Mouse (Mus musculus): ENCODE measurements around the gene Rassf7. TPM values are rescaled to one million over a fixed set of nuclear protein-coding genes. Genes with fewer than 3 reads are reported as not detected.

Gene Rassf7
- total and polyA plus RNA-seq, 2 experiments = 21.6 to 49.1 TPM

DNA sequence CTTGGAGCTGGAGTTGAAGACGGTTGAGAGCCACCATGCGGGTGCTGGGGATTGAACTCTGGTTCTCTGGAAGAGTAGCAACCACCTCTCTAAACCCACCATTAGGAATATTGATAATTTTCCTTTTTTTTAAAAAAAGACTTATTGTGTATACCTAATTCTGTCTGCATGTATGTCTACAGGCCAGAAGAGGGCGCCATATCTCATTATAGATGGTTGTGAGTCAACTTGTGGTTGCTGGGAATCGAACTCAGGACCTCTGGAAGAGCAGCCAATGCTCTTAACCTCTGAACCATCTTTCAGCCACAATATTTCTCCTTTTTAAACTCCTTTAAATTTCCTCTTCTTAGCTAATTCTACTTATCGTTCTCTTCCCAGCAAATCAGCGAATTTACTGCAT lies 10.9 kb downstream of the Rassf7 start:
- Histone ChIP-seq H3K27ac (replicated peaks; ENCODE audit: insufficient read depth, low read depth, low read length) (no peak overlapping the region), H3K4me3 (ENCODE audit: insufficient read depth, low read depth, low read length) (no peak overlapping the region), H3K27me3 (ENCODE audit: control insufficient read depth, insufficient read depth, low read length) (no peaks in the 10 kb centered on the region), H3K9ac (ENCODE audit: low read depth, low read length) (no peak overlapping the region), H3K4me1 (ENCODE audit: control insufficient read depth, insufficient read depth, low read length) (peaks cover 13% of the 10 kb centered on the region; the same call in 1 of the 2 replicates), H3K36me3 (ENCODE audit: control insufficient read depth, insufficient read depth, low read length) (no peaks in the 10 kb centered on the region; the same call in 1 of the 2 replicates), H3K79me2 (ENCODE audit: control insufficient read depth, insufficient read depth, low read length) (peaks cover 19% of the 10 kb centered on the region)
- DNase-seq (ENCODE audit: extremely low read depth, low read depth, low spot score) = no peak
- no peak for TF ChIP-seq POLR2A (IDR thresholded peaks at IDR 0.05; ENCODE audit: extremely low read depth, insufficient read depth, low read length)
- no peak for TF ChIP-seq CTCF (IDR thresholded peaks at IDR 0.05; ENCODE audit: low read depth, low read length)
- 95% methylated on average over 6 of the region's 6 CpGs for WGBS

DNA sequence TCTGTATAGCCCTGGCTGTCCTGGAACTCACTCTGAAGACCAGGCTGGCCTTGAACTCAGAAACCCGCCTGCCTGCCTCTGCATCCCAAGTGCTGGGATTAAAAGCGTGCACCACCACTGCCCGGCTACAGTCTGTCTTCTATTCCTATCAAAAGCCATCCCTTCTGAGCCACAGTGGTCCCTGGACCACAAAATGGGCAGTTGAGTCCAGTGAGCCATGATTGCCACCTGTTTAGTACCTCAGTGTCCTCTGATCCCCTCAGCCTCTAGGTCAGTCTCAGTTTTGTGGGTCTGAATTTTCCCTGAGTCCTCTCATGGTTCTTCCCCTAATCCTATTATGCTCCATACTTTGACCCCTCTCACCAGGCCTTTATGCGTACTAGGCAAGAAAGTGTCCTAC lies 12.1 kb downstream of the Rassf7 start:
- Histone ChIP-seq H3K27me3 (ENCODE audit: control insufficient read depth, insufficient read depth, low read length) (no peaks in the 10 kb centered on the region), H3K4me1 (ENCODE audit: control insufficient read depth, insufficient read depth, low read length) (peaks cover 11% of the 10 kb centered on the region; the same call in 1 of the 2 replicates), H3K27ac (replicated peaks; ENCODE audit: insufficient read depth, low read depth, low read length) (no peak overlapping the region), H3K4me3 (ENCODE audit: insufficient read depth, low read depth, low read length) (no peak overlapping the region), H3K9ac (ENCODE audit: low read depth, low read length) (no peak overlapping the region), H3K36me3 (ENCODE audit: control insufficient read depth, insufficient read depth, low read length) (peaks cover 11% of the 10 kb centered on the region), H3K79me2 (ENCODE audit: control insufficient read depth, insufficient read depth, low read length) (peaks cover 25% of the 10 kb centered on the region)
- TF ChIP-seq POLR2A (IDR thresholded peaks at IDR 0.05; ENCODE audit: extremely low read depth, insufficient read depth, low read length) = no peak
- no peak for TF ChIP-seq CTCF (IDR thresholded peaks at IDR 0.05; ENCODE audit: low read depth, low read length)
- WGBS = 79% methylated on average over 4 of the region's 4 CpGs
- DNase-seq (ENCODE audit: extremely low read depth, low read depth, low spot score) = no peak

DNA sequence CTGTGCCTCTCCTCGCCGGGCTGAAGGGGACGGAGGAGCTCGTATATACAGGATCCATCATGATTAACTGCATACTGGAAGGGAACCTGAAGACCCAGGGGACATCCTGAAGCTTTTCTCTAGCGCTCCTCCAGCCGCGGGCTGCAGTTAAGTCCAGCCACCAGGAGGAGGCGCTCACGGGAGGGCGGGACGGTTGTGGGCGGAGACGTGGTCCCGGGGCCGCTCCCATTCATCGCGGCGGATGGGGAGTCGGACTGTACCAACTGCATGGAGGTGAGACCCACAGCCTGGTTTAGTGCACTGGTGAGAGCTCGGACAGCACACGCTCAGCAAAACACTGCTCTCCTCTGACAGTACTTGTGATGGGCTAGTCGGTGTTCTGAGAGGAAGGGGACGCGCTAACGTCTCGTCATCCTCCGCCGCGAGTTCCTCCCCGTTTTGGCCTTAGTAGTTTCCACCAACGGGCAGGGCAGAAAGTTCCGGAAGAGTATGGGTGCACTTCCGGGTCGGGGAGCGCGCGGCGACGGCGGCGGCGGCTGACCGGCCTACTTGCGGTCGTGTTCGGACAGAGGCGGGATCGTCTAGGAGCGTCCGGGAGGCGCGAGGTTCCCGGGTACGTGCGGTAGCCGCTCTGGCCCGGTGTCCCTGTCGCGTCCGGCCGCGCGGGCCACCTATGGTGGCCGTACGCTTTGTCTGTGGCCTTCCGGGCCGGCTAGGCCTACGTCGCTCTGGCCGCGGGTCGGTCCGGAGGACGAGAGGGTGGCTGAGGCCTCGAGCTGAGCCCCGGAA lies 12.8 kb downstream of the Rassf7 start, which contains the start of gene Phrf1:
Gene Phrf1, plus strand, starts transcription at position 506 of the 789 bp plus-strand sequence.
- peak within 1 kb of the TSS; percentile 77 for H3K9ac ChIP-seq (ENCODE audit: low read depth, low read length)
- H3K27me3 ChIP-seq (ENCODE audit: control insufficient read depth, insufficient read depth, low read length) = no peaks in the 10 kb centered on the region
- peaks cover 25% of the 10 kb centered on the region for H3K79me2 ChIP-seq (ENCODE audit: control insufficient read depth, insufficient read depth, low read length)
- peaks cover 18% of the 10 kb centered on the region for H3K36me3 ChIP-seq (ENCODE audit: control insufficient read depth, insufficient read depth, low read length)
- WGBS = under 1% methylated on average over 76 of the region's 76 CpGs
- peak; percentile 81 for DNase-seq (ENCODE audit: extremely low read depth, low read depth, low spot score)
- peaks cover 11% of the 10 kb centered on the region; the same call in 1 of the 2 replicates for H3K4me1 ChIP-seq (ENCODE audit: control insufficient read depth, insufficient read depth, low read length)
- H3K4me3 ChIP-seq (ENCODE audit: insufficient read depth, low read depth, low read length) = peak within 1 kb of the TSS; percentile 90
- peak within 1 kb of the TSS; percentile 76 for H3K27ac ChIP-seq (replicated peaks; ENCODE audit: insufficient read depth, low read depth, low read length)
- peak; percentile 60; the same call in 1 of the 2 replicates for TF ChIP-seq POLR2A (IDR thresholded peaks at IDR 0.05; ENCODE audit: extremely low read depth, insufficient read depth, low read length)
- peak; percentile 91 for TF ChIP-seq CTCF (IDR thresholded peaks at IDR 0.05; ENCODE audit: low read depth, low read length)

DNA sequence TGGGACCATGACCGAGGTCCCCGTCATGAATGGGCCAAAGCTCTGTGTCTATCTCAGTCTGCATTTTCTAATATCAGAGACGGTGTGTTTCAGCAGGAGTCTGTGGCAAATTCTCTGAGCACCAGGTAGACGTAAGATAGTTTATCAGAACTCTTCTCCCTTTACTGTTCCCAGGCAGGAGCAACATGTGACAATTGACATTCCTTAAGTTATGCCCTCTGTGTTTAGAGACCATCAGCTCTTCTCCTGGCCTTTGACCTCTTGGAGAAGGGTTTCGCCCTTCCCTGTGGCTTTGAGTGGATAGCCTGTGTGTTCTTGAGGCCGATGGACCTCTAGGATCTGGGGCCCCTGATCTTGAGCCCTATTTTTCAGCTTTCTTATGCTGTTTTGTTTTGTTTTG lies 14.0 kb downstream of the Rassf7 start:
- H3K27ac ChIP-seq (replicated peaks; ENCODE audit: insufficient read depth, low read depth, low read length) = no peak overlapping the region
- WGBS = 20% methylated on average over 6 of the region's 6 CpGs
- peak overlapping the region; percentile 90 for H3K4me3 ChIP-seq (ENCODE audit: insufficient read depth, low read depth, low read length)

DNA sequence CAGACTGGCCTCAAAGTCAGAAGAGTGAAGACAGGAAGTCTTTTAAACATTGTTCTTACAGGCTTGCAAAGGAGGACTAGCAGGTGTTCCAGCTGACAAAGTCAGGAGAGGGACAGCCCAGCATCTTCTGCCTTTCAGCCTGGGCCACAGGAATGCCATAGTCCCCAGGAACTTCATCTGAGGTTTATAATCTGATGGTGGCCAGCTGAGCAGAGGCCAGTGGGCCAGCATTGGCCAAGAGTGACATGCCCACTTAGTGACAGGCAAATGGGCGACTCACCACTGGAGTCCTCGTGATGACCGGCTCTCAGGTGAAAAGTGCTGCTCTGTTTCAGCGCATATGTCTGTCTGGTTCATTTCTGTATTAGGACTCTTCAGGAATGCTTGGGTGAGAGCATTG lies 14.9 kb downstream of the Rassf7 start:
- Histone ChIP-seq H3K4me1 (ENCODE audit: control insufficient read depth, insufficient read depth, low read length) (peaks cover 11% of the 10 kb centered on the region; the same call in 1 of the 2 replicates), H3K36me3 (ENCODE audit: control insufficient read depth, insufficient read depth, low read length) (peaks cover 28% of the 10 kb centered on the region), H3K9ac (ENCODE audit: low read depth, low read length) (no peak overlapping the region), H3K27me3 (ENCODE audit: control insufficient read depth, insufficient read depth, low read length) (no peaks in the 10 kb centered on the region), H3K4me3 (ENCODE audit: insufficient read depth, low read depth, low read length) (no peak overlapping the region), H3K27ac (replicated peaks; ENCODE audit: insufficient read depth, low read depth, low read length) (no peak overlapping the region), H3K79me2 (ENCODE audit: control insufficient read depth, insufficient read depth, low read length) (peaks cover 25% of the 10 kb centered on the region)
- TF ChIP-seq POLR2A (IDR thresholded peaks at IDR 0.05; ENCODE audit: extremely low read depth, insufficient read depth, low read length) (no peak), CTCF (IDR thresholded peaks at IDR 0.05; ENCODE audit: low read depth, low read length) (no peak)
- no peak for DNase-seq (ENCODE audit: extremely low read depth, low read depth, low spot score)
- WGBS = 89% methylated on average over 4 of the region's 4 CpGs

More for the DNA sequence above, 14.0 kb downstream of the Rassf7 start:
- Histone ChIP-seq H3K79me2 (ENCODE audit: control insufficient read depth, insufficient read depth, low read length) (peaks cover 25% of the 10 kb centered on the region), H3K27me3 (ENCODE audit: control insufficient read depth, insufficient read depth, low read length) (no peaks in the 10 kb centered on the region), H3K4me1 (ENCODE audit: control insufficient read depth, insufficient read depth, low read length) (peaks cover 11% of the 10 kb centered on the region; the same call in 1 of the 2 replicates), H3K36me3 (ENCODE audit: control insufficient read depth, insufficient read depth, low read length) (peaks cover 25% of the 10 kb centered on the region), H3K9ac (ENCODE audit: low read depth, low read length) (peak overlapping the region; percentile 77)
- TF ChIP-seq CTCF (IDR thresholded peaks at IDR 0.05; ENCODE audit: low read depth, low read length) (no peak), POLR2A (IDR thresholded peaks at IDR 0.05; ENCODE audit: extremely low read depth, insufficient read depth, low read length) (no peak)
- no peak for DNase-seq (ENCODE audit: extremely low read depth, low read depth, low spot score)

DNA sequence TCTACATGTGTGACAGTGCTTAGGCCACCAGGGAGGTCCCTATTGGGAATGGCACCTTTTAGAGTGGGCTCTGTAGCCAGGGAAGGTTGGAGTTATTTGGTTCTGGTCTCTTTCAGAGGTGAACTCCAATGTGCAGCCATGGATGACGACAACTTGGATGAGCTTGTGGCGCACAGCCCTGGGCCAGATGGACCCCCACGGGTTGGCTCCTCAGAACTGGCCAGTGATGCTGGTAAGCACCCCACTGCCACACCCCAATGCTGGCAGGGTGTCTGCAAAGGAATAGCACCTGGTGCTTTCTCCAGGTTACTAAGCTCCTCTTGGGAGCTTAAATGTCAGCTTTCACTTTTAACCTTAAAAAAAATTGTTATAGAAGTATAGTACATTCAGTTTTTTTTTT lies 15.5 kb downstream of the Rassf7 start:
- TF ChIP-seq CTCF (IDR thresholded peaks at IDR 0.05; ENCODE audit: low read depth, low read length) (no peak), POLR2A (IDR thresholded peaks at IDR 0.05; ENCODE audit: extremely low read depth, insufficient read depth, low read length) (no peak)
- no peak for DNase-seq (ENCODE audit: extremely low read depth, low read depth, low spot score)
- Histone ChIP-seq H3K79me2 (ENCODE audit: control insufficient read depth, insufficient read depth, low read length) (peaks cover 25% of the 10 kb centered on the region), H3K4me1 (ENCODE audit: control insufficient read depth, insufficient read depth, low read length) (peaks cover 11% of the 10 kb centered on the region; the same call in 1 of the 2 replicates), H3K36me3 (ENCODE audit: control insufficient read depth, insufficient read depth, low read length) (peaks cover 30% of the 10 kb centered on the region), H3K4me3 (ENCODE audit: insufficient read depth, low read depth, low read length) (no peak overlapping the region), H3K27me3 (ENCODE audit: control insufficient read depth, insufficient read depth, low read length) (no peaks in the 10 kb centered on the region), H3K27ac (replicated peaks; ENCODE audit: insufficient read depth, low read depth, low read length) (no peak overlapping the region), H3K9ac (ENCODE audit: low read depth, low read length) (no peak overlapping the region)
- 90% methylated on average over 3 of the region's 3 CpGs for WGBS

Measured in liver, adult 2 months (tissue).